Mouse (Mus musculus) ovary, adult 18-20 months (tissue): ENCODE measurements around the gene Tbx6.

Experiments
- DNase-seq: peaks from one replicate; pipeline ENCODE4 v3.0.0; 2022; ENCODE audit warnings: low spot score, mixed read lengths

The Tbx6 gene

DNA sequence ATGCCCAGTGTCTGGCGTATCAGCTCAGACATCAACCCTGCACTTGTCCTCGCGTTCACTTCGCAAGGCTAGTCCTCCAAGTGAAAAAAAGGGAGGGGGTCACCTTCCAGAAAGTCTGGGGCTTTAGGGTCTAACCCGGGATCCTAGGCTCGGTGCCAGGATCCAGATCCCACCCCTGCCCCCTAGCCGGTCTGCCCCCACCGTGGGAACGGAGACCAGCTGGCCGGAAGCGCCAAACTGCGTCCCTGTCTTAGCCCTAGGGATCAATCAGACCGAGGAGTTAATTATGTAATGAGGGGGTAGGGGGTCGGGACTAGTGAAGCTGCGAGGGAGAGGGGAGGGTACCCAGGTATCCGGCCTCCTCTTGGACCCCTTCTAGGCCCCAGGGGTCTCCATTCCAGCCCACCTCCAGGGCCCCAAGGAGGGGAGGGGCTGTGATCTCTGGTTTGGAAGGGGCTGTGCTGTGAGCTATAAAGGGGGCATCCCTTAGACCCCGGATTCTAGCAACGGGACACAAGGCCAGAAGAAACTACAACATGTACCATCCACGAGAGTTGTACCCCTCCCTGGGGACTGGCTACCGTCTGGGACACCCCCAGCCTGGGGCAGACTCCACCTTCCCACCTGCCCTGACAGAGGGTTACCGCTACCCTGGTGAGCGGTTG lies at the start of gene Tbx6:
TSS of gene Tbx6 (plus strand) at position 513 of the 665 bp plus-strand sequence.
- DNase-seq, result no peak

GRCm38 (mm10) chr7:126736122-126736521 lies 45.2 kb upstream of the Tbx6 start:
- DNase-seq, result no peak

DNA sequence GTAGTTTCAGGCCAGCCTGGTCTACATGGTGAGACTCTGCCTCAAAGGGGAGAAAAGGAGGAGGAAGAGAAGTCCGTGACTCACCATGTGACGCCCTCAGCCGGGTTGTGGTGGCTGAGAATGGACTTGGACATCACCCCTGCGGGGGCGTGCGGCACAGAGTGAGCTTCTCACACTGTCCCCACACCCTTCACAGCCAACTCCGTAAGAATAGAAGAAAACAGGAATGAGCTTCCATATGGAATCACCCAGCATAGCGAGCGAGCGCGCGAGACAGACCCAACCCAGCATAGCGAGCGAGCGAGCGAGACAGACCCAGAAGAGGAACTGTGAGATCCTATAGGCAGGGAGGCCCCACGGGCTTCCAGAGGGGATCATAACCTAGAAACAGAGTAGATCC lies 41.7 kb upstream of the Tbx6 start:
- no peak for DNase-seq

GRCm38 (mm10) chr7:126740132-126740735 lies 41.0 kb upstream of the Tbx6 start:
- no peak for DNase-seq

GRCm38 (mm10) chr7:126740977-126741376 lies 40.3 kb upstream of the Tbx6 start:
- no peak for DNase-seq

DNA sequence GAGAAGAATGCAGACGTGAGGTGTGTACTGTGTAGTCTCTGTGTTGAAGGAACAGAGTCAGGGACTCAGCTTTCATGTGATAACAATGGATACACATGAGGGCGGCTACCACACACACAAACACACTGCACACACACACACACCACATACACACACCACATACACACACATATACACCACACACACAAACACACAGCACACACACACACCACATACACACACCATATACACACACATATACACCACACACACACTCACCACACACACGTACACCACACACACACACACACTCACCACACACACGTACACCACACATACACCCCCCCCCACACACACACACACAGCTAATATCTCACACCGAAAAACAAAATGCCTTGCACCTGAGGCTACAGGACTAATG lies 39.8 kb upstream of the Tbx6 start:
- no peak for DNase-seq

DNA sequence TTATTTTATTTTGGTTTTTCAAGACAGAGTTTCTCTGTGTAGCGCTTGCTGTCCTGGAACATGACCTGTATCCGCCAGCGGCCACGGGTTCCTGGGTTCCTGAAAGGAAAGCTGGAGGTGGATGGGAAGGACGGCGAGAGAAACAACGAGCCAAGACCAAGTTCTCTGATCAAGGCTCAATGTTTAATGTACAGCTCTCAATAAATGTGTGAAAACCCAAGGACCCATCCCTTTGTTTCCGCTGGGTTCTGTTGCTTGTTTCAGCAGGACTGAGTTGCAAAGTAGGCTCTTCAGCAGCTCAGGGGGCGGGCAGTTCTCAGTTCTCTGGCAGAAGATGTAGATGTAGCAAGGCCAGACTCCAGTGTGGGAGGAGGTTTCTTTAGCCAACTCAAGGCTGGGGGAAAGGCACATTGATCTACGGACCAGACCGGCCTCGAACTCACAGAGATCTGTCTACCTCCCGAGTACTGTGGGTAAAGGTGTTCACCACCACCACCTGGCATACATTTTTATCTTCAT lies 39.3 kb upstream of the Tbx6 start:
- no peak for DNase-seq

DNA sequence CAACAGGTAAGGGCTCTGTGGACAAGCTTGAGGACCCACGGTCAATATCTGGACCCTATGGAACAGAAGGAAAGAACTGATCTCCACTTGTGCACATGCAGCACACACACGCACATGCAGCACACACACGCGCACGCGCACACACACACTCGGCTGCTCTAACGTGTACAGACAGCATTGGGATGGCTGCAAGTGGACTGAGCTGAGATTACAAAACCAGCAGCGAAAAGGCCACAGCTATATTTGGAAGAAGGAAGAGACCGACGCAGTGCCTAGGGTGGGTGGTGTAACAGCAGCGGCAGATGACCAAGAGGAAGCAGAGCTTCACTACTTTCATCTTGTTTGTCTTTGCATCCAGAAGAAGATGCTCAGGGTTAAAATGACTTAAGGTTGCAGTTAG lies 35.2 kb upstream of the Tbx6 start:
- no peak for DNase-seq

DNA sequence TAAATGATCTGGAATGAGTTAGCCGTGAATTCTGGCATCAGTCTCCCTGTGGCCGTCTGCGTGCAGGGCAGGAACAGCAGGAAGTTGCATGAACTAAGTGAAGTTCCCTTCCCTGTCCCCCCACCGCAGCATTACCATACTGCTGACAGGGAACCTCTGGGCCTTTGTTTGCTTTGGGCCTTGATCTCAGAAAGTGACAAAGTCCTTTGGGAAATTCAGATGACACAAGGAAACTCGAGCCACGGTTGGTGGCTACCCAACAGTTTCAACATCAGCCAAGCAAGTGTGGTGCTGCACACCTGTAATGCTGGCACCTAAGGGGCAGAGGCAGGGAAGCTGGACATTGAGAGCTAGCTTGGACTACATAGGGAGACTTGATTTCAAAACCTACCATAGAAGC lies 34.5 kb upstream of the Tbx6 start:
- no peak for DNase-seq

GRCm38 (mm10) chr7:126748824-126749223 lies 32.5 kb upstream of the Tbx6 start:
- DNase-seq, result no peak

DNA sequence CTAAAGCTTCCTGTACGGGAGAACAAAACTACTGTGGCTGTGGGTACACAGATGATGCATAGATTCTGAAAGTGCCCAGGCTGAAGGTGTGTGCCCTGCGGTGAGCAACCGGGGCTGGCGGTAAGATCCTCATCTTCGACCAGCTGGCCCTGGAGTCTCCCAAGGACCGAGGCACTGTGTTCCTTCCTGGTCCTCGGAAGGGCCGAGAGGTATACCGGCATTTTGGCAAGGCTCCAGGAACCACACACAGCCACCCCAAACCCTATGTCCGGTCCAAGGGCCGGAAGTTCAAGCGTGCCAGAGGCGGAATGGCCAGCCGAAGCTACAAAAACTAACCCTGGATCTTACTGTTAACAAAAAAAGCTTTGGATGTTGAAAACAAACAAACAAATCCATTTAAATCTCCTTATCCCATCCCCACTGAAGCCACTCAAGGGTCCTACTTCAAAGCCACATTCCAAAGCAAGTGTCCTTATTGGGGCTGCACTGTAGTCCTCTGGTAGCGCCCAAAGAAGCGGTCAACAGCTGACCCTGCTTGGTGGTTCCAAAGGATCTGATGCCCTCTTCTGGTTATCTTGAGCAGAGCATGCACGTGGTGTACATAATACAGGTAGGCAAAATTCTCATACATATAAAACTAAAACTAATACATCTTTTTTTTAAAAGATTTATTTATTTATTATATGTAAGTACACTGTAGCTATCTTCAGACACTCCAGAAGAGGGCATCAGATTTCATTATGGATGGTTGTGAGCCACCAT lies 31.5 kb upstream of the Tbx6 start:
- no peak for DNase-seq

DNA sequence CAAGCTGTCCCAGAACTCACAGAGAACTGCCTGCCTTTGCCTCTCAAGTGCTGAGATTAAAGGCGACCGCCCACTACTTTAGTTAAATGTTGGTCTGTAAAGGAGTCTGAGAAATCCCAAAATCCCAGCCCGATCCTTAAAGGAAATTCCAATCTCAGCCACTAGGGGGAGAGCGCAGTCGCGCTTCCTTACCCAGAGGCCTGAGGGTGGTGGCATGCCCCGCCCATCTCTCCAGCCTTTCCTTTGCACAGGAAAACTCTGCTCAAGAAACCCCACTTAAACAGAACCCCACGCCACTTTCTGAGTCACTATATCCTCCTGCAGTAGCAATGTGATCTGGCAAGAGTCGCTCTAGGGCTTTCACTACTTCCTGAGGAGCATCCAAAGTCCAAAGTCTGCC lies 26.4 kb upstream of the Tbx6 start:
- peak; percentile 53 for DNase-seq

DNA sequence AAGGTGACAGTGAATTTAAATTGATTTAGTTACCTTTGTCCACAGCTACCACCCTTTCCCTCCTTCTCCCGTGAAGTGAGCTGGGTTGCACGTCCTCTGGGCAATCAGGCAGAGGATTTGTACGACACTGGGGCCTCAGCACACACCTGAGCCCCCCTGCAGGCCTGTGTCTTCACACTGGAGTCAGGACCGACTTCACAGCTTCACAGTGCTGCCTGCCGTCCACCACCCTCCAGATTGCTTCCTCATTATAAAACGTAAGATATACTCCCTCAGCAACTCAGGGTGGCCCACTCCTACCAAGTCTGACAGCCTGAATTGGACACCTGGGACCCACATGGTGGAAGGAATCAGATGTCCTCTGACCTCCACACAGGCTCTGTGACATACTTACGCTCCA lies 22.7 kb upstream of the Tbx6 start:
- no peak for DNase-seq

DNA sequence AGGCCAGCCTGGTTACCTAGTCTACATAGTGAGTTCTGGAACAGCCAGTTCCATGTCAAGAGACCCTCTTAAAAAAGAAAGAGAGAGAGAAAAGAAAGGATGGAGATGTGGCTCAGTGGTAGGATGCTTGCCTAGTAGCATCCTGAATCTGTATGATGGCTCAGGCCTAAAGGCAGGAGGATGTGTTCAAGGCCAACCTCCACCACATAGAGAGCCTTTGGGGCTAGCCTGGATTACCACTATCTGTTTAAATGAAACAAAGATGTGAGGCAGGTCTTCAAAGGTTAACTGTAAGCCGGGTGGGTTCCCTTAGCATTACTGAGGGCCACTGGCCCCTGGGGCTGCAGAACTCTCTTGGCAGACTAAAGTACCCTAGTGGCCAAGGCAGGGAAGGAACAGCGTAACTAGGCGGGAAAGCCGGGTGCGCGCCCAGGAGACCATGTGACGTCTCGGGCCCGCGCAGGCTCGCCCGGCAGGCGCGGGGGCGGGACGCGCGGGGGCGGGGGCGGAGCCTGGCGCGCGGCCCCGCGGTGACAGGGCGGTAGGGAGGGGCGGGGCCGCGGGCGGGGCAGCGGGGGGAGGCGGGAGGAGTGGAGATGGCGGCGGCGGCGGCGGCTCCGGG lies 22.1 kb upstream of the Tbx6 start, which contains the start of gene Mapk3:
TSS of gene Mapk3 (plus strand) at position 552 of the 622 bp plus-strand sequence.
- peak; percentile 82 for DNase-seq

GRCm38 (mm10) chr7:126759672-126760390 lies 21.5 kb upstream of the Tbx6 start:
- no peak for DNase-seq

GRCm38 (mm10) chr7:126760391-126760802 lies 20.9 kb upstream of the Tbx6 start:
- DNase-seq, result peak; percentile 88

- peak; percentile 67 for DNase-seq
These were observed 20.3 kb upstream of the Tbx6 start for GRCm38 (mm10) chr7:126760956-126761355.

DNA sequence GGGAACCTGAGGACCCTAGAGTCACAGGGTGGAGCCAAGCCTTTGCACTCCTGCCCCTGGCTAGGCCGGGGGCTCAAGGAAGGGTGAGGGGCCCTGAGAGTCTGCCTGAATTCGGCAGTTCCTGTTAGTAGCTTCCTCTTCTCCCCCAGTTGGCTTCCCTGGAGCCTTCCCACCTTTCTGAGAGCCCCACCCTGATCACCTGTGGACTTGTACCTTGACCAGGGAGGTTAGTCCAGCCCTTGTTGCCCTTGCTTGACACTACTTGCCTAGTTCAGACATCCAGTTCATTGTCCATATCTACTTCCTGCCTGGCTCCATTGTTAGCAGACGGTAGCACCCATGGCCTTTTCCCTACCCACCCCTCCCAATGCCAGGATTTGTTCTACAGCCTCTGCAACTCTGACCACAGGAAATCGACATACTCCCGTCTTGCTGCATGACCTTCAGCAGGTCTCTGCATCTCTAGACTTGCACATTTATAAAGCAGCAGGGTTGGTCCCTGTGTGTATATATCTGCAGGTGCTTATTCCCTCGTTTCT lies 19.7 kb upstream of the Tbx6 start:
- DNase-seq, result no peak

DNA sequence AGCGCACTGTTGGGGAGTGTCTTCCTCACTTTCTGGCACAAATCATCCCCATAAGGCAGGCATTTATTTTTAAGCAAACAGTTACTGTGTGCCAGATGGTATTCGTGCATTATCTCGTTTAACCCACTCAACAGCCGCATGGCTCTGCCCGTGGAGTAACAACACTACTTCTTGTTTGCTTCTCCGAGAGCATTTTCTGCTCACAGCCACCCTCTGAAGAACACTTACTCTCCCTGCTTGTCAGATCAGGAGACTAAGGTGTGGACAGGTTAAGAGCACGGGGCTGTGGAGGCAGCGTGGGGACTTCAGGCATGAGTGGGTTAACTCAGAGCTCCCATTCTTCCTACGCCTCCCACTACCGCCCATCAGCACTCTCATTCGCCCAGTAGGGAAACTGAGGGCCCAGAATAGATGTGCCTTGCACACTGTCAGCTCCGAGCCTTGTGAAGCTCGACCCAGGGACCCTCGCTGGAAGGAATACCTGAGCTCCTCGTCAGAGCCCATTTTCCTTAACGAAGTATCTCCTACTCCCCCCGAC lies 18.7 kb upstream of the Tbx6 start:
- DNase-seq, result no peak

GRCm38 (mm10) chr7:126765540-126765939 lies 15.7 kb upstream of the Tbx6 start:
- DNase-seq, result no peak

DNA sequence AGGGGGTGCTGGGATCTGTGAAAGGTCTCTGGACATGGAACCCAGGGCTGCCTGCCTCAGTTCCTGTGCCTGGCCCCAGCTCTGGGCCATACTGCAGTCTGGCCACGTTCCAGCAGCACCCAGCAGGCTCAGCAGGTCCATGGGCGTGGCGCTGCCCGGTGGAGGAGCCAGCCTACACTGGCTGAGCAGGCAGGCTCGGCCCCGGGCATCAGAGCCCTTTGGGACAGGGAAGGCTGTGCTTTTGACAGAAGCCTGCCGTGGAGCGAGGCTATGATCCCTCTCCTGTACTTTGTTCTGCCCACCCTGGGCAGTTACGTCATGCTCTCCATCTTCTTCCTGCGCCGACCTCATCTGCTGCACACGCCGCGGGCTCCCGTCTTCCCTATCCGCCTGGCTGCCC lies 15.1 kb upstream of the Tbx6 start, which contains the start of gene Gdpd3:
TSS of gene Gdpd3 (plus strand) at position 134 of the 400 bp plus-strand sequence.
- no peak for DNase-seq
